Mouse (Mus musculus): ENCODE data around the gene Krtap5-2.
"Not testable (repeated sequence)": the region's sequence is repeated elsewhere in the genome, so short reads cannot be mapped to it uniquely, and the experiment has no call there.

The Krtap5-2 gene

GRCm38 (mm10) chr7:142146033-142146432 lies 29.8 kb downstream of the Krtap5-2 start:
- TF ChIP-seq GATA4 (IDR thresholded peaks at IDR 0.05; ENCODE audit: insufficient replicate concordance, low read length) = no peak

DNA sequence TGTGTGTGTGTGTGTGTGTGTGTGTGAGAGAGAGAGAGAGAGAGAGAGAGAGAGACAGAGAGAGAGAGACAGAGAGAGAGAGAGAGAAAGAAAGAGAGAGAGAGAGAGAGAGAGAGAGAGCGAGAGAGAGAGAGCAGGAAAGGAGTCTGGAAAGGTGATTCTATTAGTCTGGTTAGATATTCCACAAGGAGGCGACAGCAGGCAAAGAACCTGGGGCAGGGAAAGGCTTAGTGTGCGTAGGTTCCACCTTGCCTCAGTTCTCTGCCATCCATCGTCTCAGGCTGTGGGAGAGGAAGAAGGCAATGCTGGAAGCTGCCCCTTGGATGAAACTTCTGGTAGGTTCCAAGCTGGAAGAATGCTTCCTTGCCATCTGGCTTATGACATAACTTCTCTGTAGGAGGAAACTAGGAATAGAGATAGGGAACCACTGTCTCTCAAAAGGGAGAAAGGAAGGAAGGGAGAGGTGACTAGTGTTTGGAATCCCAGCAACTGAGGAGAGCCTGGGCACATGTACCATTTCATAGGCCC lies 30.3 kb downstream of the Krtap5-2 start:
- no peak for TF ChIP-seq GATA4 (IDR thresholded peaks at IDR 0.05; ENCODE audit: insufficient replicate concordance, low read length)

DNA sequence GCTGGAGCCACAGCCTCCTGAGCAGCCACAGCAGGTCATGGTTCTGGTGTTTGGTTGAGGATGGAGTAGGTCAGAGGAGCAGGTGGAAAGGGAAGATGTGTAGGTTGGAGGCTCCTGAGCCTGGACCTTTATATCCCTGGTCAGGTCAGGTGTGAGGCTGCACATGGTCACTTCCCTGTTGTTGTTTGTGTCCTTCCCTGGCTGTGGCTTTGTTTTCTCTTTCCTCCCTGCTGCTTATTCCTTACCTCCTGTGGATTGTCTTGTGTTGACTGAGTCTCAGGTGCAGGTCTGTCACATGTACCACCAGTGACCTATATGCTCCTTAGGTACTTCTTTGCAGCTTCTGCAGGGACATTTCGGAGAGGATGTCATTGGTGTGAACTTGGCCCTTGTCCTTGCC lies 31.3 kb downstream of the Krtap5-2 start, which contains the start of gene Gm45337:
TSS of gene Gm45337 (minus strand) at position 101 of the 400 bp plus-strand sequence.
- TF ChIP-seq GATA4 (IDR thresholded peaks at IDR 0.05; ENCODE audit: insufficient replicate concordance, low read length) = no peak

- no peak for TF ChIP-seq GATA4 (IDR thresholded peaks at IDR 0.05; ENCODE audit: insufficient replicate concordance, low read length)
These were observed 35.1 kb downstream of the Krtap5-2 start for GRCm38 (mm10) chr7:142140696-142141095.

- TF ChIP-seq GATA4 (IDR thresholded peaks at IDR 0.05; ENCODE audit: insufficient replicate concordance, low read length) = not testable (repeated sequence)
These were observed 39.9 kb downstream of the Krtap5-2 start, which contains the start of gene Gm39115 for GRCm38 (mm10) chr7:142135934-142136333. Gene Gm39115, minus strand, starts transcription at chr7:142136034.

GRCm38 (mm10) chr7:142134206-142134995 lies 41.4 kb downstream of the Krtap5-2 start:
- TF ChIP-seq GATA4 (IDR thresholded peaks at IDR 0.05; ENCODE audit: insufficient replicate concordance, low read length) = no peak

GRCm38 (mm10) chr7:142128843-142129242 lies 47.0 kb downstream of the Krtap5-2 start:
- TF ChIP-seq GATA4 (IDR thresholded peaks at IDR 0.05; ENCODE audit: insufficient replicate concordance, low read length) = no peak
